Mouse (Mus musculus): ENCODE results near the gene Pde12. TPM values are rescaled to one million over a fixed set of nuclear protein-coding genes. Genes with fewer than 3 reads are reported as not detected.
A peak's percentile ranks its signal among the peaks of the same experiment; 100 is the strongest.

Gene Pde12
- polyA plus RNA-seq, 1 experiment from 2014 or later, result 11.0 TPM

DNA sequence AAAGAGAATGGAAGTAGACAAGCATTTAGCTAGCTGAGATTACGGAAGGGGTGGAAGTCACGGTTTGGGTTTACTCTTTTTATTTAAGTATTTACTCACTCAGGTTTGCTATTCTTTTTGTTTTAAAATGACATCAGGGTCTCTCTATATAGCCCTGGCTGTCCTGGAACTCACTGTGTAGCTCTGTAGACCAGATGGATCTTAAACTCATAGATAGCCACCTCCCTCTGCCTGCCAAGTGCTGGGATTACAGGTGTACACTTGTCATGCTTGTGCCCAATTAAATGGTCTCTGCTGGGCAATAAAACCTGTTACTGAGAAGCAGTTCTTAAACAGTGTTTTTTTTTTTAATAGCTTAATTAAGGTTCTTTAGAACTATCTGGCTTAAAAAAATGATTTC is 29.7 kb downstream of the Pde12 start:
- Histone ChIP-seq H3K9me3 (no peaks in the 10 kb centered on the region), H3K27me3 (no peaks in the 10 kb centered on the region), H3K27ac (no peak overlapping the region), H3K4me1 (peaks cover 10% of the 10 kb centered on the region; the same call in 1 of the 2 replicates), H3K4me2 (replicated peaks) (peak overlapping the region; percentile 74), H3K4me3 (peak overlapping the region; percentile 82), H3K36me3 (no peaks in the 10 kb centered on the region), H3K9ac (peak overlapping the region; percentile 86)
- no peak for ATAC-seq (ENCODE audit: insufficient number of reproducible peaks, insufficient read depth, low FRiP score, low TSS enrichment)
- 52% methylated on average over 2 of the region's 2 CpGs for whole genome bisulfite sequencing

DNA sequence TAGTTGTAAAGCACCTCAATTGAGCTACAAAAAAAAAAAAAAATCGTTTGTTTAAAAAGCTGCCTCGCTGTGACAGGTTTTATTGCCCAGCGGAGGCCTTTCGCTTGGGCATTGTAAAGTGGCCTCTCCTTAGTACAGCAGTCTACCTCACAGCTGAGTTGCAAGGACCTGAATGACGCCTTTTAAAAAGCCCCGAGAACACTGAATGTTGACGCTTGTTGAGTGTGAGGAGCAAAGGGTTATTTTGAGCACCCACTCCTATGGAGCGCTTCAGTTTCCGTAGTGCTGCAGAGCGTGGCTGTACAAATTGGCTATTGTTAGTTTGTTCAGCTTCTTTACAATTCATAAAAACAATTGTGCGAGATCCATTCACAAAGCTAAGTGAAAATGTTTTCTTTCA is 30.4 kb downstream of the Pde12 start:
- WGBS, result 10% methylated on average over 11 of the region's 11 CpGs
- peaks cover 10% of the 10 kb centered on the region; the same call in 1 of the 2 replicates for H3K4me1 ChIP-seq
- H3K4me3 ChIP-seq, result peak overlapping the region; percentile 82
- H3K4me2 ChIP-seq (replicated peaks), result peak overlapping the region; percentile 74
- no peak overlapping the region for H3K27ac ChIP-seq
- no peaks in the 10 kb centered on the region for H3K9me3 ChIP-seq
- H3K27me3 ChIP-seq, result no peaks in the 10 kb centered on the region
- ATAC-seq (ENCODE audit: insufficient number of reproducible peaks, insufficient read depth, low FRiP score, low TSS enrichment), result no peak
- H3K36me3 ChIP-seq, result no peaks in the 10 kb centered on the region
- H3K9ac ChIP-seq, result peak overlapping the region; percentile 86

DNA sequence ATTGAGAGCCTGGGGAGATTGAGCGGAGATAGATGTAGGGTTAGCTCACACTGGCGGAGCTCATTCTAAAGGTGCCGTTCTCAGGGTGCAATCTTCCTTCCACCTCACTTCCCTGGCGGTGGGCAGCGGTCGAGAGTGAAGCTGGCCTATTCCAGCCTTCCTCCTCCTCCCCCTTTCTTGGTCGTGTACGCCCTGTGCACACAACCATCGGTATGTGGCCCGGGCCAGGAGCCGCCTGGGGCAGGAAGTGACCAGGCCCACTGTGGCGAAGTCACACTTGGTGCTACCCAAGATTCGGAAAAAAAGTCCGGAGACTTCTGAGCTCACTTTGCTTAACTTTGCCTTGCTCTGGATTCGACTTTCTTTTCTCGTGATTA is 31.0 kb downstream of the Pde12 start:
- Histone ChIP-seq H3K9ac (peak overlapping the region; percentile 86), H3K9me3 (no peaks in the 10 kb centered on the region), H3K36me3 (no peaks in the 10 kb centered on the region), H3K27ac (peak overlapping the region; percentile 95), H3K27me3 (no peaks in the 10 kb centered on the region), H3K4me1 (peaks cover 10% of the 10 kb centered on the region; the same call in 1 of the 2 replicates), H3K4me3 (peak overlapping the region; percentile 82), H3K4me2 (replicated peaks) (peak overlapping the region; percentile 74)
- no peak for ATAC-seq (ENCODE audit: insufficient number of reproducible peaks, insufficient read depth, low FRiP score, low TSS enrichment)
- under 1% methylated on average over 16 of the region's 16 CpGs for WGBS

DNA sequence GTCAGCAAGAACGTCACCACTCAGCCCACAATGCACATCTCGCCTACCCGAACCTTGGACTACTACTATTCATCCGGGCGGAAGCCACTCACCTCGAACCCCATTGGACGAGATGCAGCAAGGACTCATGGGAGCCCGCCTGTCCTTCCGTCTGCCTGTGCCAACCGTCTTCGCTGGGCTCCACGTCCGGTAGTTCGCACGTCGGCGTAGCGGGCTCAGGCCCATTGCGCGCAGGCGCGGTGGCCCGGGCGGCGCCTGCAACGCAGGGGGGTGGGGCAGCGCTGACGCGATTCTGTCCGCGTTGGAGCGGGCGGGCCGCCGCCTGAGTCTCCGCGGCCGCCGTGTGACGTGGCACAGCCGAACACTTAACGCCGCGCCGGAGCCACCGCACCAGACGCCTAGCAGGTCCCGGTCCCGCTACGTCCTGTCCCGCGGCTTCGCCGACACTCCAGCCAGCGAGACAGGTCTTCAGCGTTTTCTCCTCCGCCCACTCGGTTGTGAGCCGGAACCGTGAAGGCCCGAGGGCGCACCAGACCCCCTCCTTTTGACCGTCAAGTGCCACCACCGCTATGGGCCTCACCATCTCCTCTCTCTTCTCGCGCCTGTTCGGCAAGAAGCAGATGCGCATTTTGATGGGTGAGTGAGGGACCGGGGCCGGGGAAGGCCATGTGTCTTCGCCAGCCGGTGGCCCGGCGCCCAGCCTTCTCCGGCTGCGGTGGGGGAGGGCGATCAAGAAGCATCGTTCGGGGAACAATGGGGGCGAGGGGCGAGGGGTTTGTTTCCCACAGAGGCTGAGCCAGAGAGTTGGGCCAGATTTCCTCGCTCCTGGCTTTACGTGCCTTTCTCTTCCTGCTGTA is 31.6 kb downstream of the Pde12 start, which contains the start of gene Arf4:
TSS of gene Arf4 (plus strand) at position 224 of the 857 bp plus-strand sequence.
- ATAC-seq (ENCODE audit: insufficient number of reproducible peaks, insufficient read depth, low FRiP score, low TSS enrichment), result peak; percentile 96
- under 1% methylated on average over 83 of the region's 83 CpGs for WGBS
- peaks cover 10% of the 10 kb centered on the region; the same call in 1 of the 2 replicates for H3K4me1 ChIP-seq

DNA sequence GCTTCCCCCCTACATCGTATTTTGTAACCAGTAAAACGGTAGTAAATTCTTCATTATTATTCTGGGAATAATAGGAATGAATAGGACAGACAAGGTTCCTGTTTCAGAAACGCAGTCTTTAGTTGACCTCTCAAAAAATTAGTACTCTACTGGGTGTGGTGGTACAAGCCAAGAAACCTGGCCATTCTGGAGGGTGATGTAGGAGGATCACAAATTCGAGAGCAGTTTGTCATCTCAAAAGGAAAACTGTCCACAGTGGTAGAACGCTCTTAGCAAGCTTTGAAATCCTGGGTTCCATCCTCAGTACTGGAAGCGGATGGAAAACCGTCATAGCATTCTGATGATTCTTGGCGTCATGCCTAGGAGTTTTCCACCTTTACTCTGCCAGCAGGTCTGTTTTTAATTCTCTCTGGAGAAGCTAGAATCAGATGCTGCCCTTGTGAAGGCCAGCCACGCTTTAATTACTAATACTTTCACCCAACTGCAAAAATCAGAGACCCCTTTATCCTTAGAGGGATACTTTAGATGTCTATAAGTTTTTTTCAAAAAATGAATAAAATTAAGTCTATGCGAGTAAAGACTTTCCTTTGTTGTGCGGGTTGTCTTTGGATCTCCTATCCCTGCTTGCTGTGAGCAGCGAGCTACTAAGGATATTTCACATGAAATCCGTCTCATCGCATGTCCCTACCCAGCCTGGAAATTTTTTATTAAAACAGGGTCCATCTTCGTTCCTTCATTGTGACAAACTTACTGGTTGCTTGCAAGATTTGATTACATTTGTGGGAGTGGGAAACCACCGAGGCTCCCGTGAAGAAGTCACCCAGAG is 32.4 kb downstream of the Pde12 start:
- H3K9ac ChIP-seq, result peak overlapping the region; percentile 86

More for the DNA sequence above, 31.6 kb downstream of the Pde12 start, which contains the start of gene Arf4:
- Histone ChIP-seq H3K27me3 (no peaks in the 10 kb centered on the region), H3K9me3 (no peaks in the 10 kb centered on the region), H3K4me3 (peak within 1 kb of the TSS; percentile 82), H3K36me3 (no peaks in the 10 kb centered on the region), H3K9ac (peak within 1 kb of the TSS; percentile 86), H3K4me2 (replicated peaks) (peak within 1 kb of the TSS; percentile 74), H3K27ac (peak within 1 kb of the TSS; percentile 95)

DNA sequence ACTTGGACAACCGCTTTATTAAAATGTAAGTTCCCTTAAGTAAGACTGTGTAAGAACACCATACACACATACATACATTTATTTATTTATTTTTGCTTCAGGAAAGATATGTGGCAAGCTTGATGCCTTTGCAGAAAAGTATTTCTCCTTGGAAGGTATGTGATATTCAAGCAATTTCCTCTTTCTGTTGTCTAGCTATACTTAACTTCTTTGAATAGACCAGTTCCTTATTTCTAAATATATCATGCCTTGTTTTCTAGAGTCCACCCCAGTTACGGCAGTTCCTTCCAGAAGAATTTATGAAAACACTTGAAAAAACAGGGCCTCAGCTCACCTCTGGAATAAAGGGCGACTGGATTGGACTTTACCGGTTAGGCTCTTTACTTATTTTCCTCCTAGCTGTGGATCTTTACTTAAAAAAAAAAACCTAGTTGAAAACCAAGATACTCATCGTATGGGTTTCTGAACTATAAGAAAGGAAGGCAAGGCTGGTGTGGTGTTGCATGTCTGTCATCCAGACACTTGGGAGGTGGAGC is 43.0 kb downstream of the Pde12 start:
- Histone ChIP-seq H3K27me3 (no peaks in the 10 kb centered on the region), H3K36me3 (peaks cover 77% of the 10 kb centered on the region), H3K4me2 (replicated peaks) (no peak overlapping the region), H3K4me3 (no peak overlapping the region), H3K4me1 (no peaks in the 10 kb centered on the region), H3K27ac (no peak overlapping the region), H3K9me3 (no peaks in the 10 kb centered on the region), H3K9ac (no peak overlapping the region)
- WGBS, result 92% methylated on average over 5 of the region's 5 CpGs
- no peak for ATAC-seq (ENCODE audit: insufficient number of reproducible peaks, insufficient read depth, low FRiP score, low TSS enrichment)

More for the DNA sequence above, 32.4 kb downstream of the Pde12 start:
- Histone ChIP-seq H3K4me3 (peak overlapping the region; percentile 82), H3K27me3 (no peaks in the 10 kb centered on the region), H3K4me1 (peaks cover 10% of the 10 kb centered on the region; the same call in 1 of the 2 replicates), H3K27ac (peak overlapping the region; percentile 95), H3K4me2 (replicated peaks) (peak overlapping the region; percentile 74), H3K9me3 (no peaks in the 10 kb centered on the region), H3K36me3 (peaks cover 8% of the 10 kb centered on the region; the same call in 1 of the 2 replicates)
- no peak for ATAC-seq (ENCODE audit: insufficient number of reproducible peaks, insufficient read depth, low FRiP score, low TSS enrichment)
- 27% methylated on average over 17 of the region's 17 CpGs for WGBS

DNA sequence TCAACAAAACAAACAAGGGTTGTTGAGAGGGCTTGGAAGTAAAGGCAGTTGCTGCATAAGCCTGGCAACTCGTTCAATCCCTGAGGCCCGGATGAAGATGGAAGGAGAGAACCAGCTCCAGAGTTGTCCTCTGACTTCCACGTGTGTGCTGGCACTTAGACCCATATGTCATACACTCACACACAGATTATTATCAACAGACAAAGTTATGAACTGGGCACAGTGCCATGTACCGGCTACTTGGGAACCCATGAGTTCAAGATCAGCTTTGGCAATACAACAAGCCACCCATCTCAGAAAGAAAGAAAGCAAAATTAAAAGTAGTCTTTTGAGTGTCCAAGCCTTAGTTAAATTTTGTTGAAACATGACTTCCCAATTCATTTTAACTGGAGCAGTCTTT is 44.4 kb downstream of the Pde12 start:
- no peaks in the 10 kb centered on the region for H3K27me3 ChIP-seq
- H3K4me2 ChIP-seq (replicated peaks), result no peak overlapping the region
- no peak overlapping the region for H3K27ac ChIP-seq
- no peaks in the 10 kb centered on the region for H3K4me1 ChIP-seq
- 94% methylated on average over 4 of the region's 4 CpGs for WGBS
- H3K9me3 ChIP-seq, result no peaks in the 10 kb centered on the region
- no peak overlapping the region for H3K9ac ChIP-seq
- no peak overlapping the region for H3K4me3 ChIP-seq
- ATAC-seq (ENCODE audit: insufficient number of reproducible peaks, insufficient read depth, low FRiP score, low TSS enrichment), result no peak
- peaks cover 83% of the 10 kb centered on the region for H3K36me3 ChIP-seq

DNA sequence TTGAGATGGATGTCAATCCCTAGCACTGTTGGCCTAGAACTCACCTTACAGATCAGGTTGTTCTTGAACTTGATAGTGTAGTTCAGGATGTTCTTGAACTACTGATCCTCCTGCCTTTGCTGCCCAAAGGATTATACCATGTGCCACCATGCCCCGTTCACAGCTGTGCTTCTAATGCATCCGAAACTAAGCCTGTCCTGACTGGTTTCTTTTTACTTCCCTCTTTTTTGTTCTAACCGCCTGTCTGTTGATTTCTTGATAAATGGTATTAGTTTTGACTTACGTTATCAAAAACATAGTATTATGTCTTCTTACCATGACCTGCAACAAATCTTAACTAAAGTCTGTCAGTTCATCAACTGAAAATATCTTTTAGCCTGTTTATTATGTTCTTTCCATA is 59.0 kb downstream of the Pde12 start:
- Histone ChIP-seq H3K4me2 (replicated peaks) (no peak overlapping the region), H3K27me3 (no peaks in the 10 kb centered on the region), H3K27ac (no peak overlapping the region), H3K4me1 (no peaks in the 10 kb centered on the region), H3K4me3 (no peak overlapping the region), H3K9me3 (no peaks in the 10 kb centered on the region), H3K36me3 (peaks cover 56% of the 10 kb centered on the region), H3K9ac (no peak overlapping the region)
- WGBS, result 89% methylated on average over 4 of the region's 4 CpGs
- ATAC-seq (ENCODE audit: insufficient number of reproducible peaks, insufficient read depth, low FRiP score, low TSS enrichment), result no peak

Small RNA genes lying within 50 kb of the gene (microRNA-seq; reads per million reads assigned to microRNA genes)
- gene Mir7672, result 1.8 reads per million, percentile 3 among the genes with 10 or more reads in this experiment

Other genes starting within 250 kb of the Pde12 start
- gene Slmap, start 135.0 kb downstream of the Pde12 start, polyA plus RNA-seq (2016; fragmentation: Nextera tagmentation; extraction: Ambion mirVana), result 23.4 and 26.9 TPM in 2 replicates
- 36.7 and 38.2 TPM in 2 replicates for gene Dennd6a, start 96.0 kb downstream of the Pde12 start, polyA plus RNA-seq (2016; fragmentation: Nextera tagmentation; extraction: Ambion mirVana)
- 524 and 553 TPM in 2 replicates for gene Arf4, start 31.8 kb downstream of the Pde12 start, polyA plus RNA-seq (2016; fragmentation: Nextera tagmentation; extraction: Ambion mirVana)
- gene Dnah12, start 23.4 kb upstream of the Pde12 start, polyA plus RNA-seq (2016; fragmentation: Nextera tagmentation; extraction: Ambion mirVana), result 0.04 TPM in 1 of 2 replicates, not detected in the other
- 0.12 TPM in 1 of 2 replicates, not detected in the other for gene Asb14, start 224.7 kb upstream of the Pde12 start, polyA plus RNA-seq (2016; fragmentation: Nextera tagmentation; extraction: Ambion mirVana)